Comparison of ENCODE assay signal across 9 mouse cellular contexts in the genomic region with DNA sequence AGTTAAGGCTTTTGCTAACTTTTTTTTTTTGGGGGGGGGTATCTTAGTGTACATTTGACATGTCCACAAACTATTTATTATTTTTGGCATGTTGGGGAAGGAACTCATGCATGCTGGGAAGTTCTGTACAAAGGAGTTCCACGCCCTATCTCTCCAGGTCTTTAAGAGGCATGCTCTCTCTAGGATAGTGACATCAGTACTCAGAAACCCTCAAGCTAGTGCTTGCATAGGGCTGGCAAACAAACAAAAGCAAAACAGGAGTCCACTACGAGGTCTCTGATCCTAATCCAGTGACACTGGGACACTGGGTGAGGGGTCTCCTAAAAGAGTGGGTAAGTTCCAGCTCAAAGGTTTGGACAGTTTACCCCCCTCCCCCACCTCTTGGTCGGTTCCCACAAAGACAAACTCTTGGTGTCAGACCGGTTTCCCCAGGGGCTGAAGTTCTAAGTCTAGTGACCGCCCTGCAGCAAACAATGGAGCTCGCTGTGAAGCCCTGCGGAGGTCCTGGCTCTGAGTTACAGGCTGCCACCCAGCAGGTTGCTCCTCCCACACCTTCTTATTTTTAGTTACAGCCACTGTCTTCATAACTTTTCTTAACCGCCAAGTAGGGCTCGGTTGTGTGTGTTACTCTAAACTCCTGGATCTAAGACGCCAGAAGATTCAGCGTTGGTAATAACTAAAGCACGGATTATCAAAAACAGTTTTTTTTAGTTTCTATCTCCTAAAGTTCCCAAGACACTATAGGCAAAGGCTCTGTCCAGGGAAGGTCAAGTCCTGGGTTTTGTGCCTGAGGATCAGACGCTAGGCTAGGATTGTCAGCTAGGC. TPM values are rescaled to one million over a fixed set of nuclear protein-coding genes. Genes with fewer than 3 reads are reported as not detected.
DNase-seq lines count a peak whose midpoint lies in the region; ATAC-seq lines count a peak whose summit lies in the region.
"Had no signal": no experiment of that assay in that cellular context is flagged by ENCODE, and none has a peak within 500 bp of the region (broad histone marks: within the 10 kb centered on the region; RNA-seq: fewer than 3 reads in every experiment).

No protein-coding gene starts in this region.

- peak overlapping the region; percentile 81 for H3K4me2 ChIP-seq in embryonic facial prominence, embryonic 13.5 days
- H3K4me2 ChIP-seq in heart, embryonic 12.5 days = peak overlapping the region; percentile 75
- H3K4me2 ChIP-seq in kidney, embryonic 14.5 days (replicated peaks; ENCODE audit: low read depth, low read length) = peak overlapping the region; percentile 78

- peak overlapping the region; percentile 87 for H3K9ac ChIP-seq in embryonic facial prominence, embryonic 13.5 days
- peak overlapping the region; percentile 80 for H3K9ac ChIP-seq in heart, embryonic 12.5 days
- H3K9ac ChIP-seq in kidney, embryonic 14.5 days (ENCODE audit: low read depth, low read length) = peak overlapping the region; percentile 84

- H3K27me3 ChIP-seq in embryonic facial prominence, embryonic 13.5 days = no peaks in the 10 kb centered on the region
- H3K27me3 ChIP-seq in heart, embryonic 12.5 days (replicated peaks) = no peaks in the 10 kb centered on the region
- H3K27me3 ChIP-seq in kidney, embryonic 14.5 days (ENCODE audit: control insufficient read depth, insufficient read depth, low read length) = no peaks in the 10 kb centered on the region

- peaks cover 17% of the 10 kb centered on the region for H3K4me1 ChIP-seq in embryonic facial prominence, embryonic 13.5 days
- H3K4me1 ChIP-seq in heart, embryonic 12.5 days (replicated peaks) = peaks cover 16% of the 10 kb centered on the region
- H3K4me1 ChIP-seq in kidney, embryonic 14.5 days (ENCODE audit: control insufficient read depth, insufficient read depth, low read length) = peaks cover 25% of the 10 kb centered on the region; the same call in 1 of the 2 replicates

- no peak for ATAC-seq in embryonic facial prominence, embryonic 13.5 days (ENCODE audit: insufficient number of reproducible peaks, insufficient read depth, low FRiP score, low TSS enrichment, low read depth)
- ATAC-seq in heart, embryonic 12.5 days (ENCODE audit: insufficient number of reproducible peaks, low FRiP score) = no peak
- no peak for ATAC-seq in kidney, embryonic 14.5 days (ENCODE audit: low FRiP score, low TSS enrichment)

- H3K36me3 ChIP-seq in embryonic facial prominence, embryonic 13.5 days = no peaks in the 10 kb centered on the region
- H3K36me3 ChIP-seq in heart, embryonic 12.5 days = no peaks in the 10 kb centered on the region
- H3K36me3 ChIP-seq in kidney, embryonic 14.5 days (ENCODE audit: control insufficient read depth, insufficient read depth, low read length) = no peaks in the 10 kb centered on the region

- H3K27ac ChIP-seq in embryonic facial prominence, embryonic 13.5 days = peak overlapping the region; percentile 91
- peak overlapping the region; percentile 96 for H3K27ac ChIP-seq in heart, embryonic 12.5 days (ENCODE audit: poor library complexity, severe bottlenecking)
- peak overlapping the region; percentile 97 for H3K27ac ChIP-seq in kidney, embryonic 14.5 days (ENCODE audit: low read depth, low read length)

- H3K9me3 ChIP-seq in embryonic facial prominence, embryonic 13.5 days = no peaks in the 10 kb centered on the region
- H3K9me3 ChIP-seq in heart, embryonic 12.5 days (replicated peaks) = no peaks in the 10 kb centered on the region
- no peaks in the 10 kb centered on the region for H3K9me3 ChIP-seq in kidney, embryonic 14.5 days (ENCODE audit: control insufficient read depth, low read length)

- 7% methylated on average over 13 of the region's 13 CpGs for WGBS in embryonic facial prominence, embryonic 13.5 days
- 5% methylated on average over 13 of the region's 13 CpGs for WGBS in heart, embryonic 12.5 days
- 11% methylated on average over 13 of the region's 13 CpGs for WGBS in kidney, embryonic 14.5 days

- peak; percentile 33 to 54 for DNase-seq in right cerebral cortex, postnatal 10 days (ENCODE audit: low spot score in 2 of 2)
- no peak for DNase-seq in right cerebral cortex, adult 18-20 months
- DNase-seq in lung, postnatal 10 days = peak; percentile 73
- peak; percentile 23 for DNase-seq in spleen, adult 12 weeks (ENCODE audit: low spot score)
- DNase-seq in right cerebral cortex, postnatal 14 days = no peak

- peak overlapping the region; percentile 78 for H3K4me3 ChIP-seq in embryonic facial prominence, embryonic 13.5 days
- peak overlapping the region; percentile 72 for H3K4me3 ChIP-seq in heart, embryonic 12.5 days
- peak overlapping the region; percentile 78 for H3K4me3 ChIP-seq in kidney, embryonic 14.5 days (ENCODE audit: low read length)

RNA-seq across cellular contexts. Expression of a gene that starts 1.2 kb away (rescaled TPM):
- polyA plus RNA-seq in embryonic facial prominence, embryonic 13.5 days (2015; fragmentation: Nextera tagmentation; extraction: Ambion mirVana) = 9.4 and 13.0 TPM in 2 replicates
- polyA plus RNA-seq in heart, embryonic 12.5 days (2016; fragmentation: Nextera tagmentation; extraction: Ambion mirVana) = 15.2 and 15.4 TPM in 2 replicates
- 7.4 and 18.0 TPM in 2 replicates for polyA plus RNA-seq in kidney, embryonic 14.5 days (2014; fragmentation: Nextera tagmentation; extraction: Ambion mirVana)

RNA-seq across cellular contexts. Expression of a gene that starts 33.7 kb away (rescaled TPM):
- not detected in 2 replicates for polyA plus RNA-seq in embryonic facial prominence, embryonic 13.5 days (2015; fragmentation: Nextera tagmentation; extraction: Ambion mirVana)
- polyA plus RNA-seq in heart, embryonic 12.5 days (2016; fragmentation: Nextera tagmentation; extraction: Ambion mirVana) = not detected in 2 replicates
- polyA plus RNA-seq in kidney, embryonic 14.5 days (2014; fragmentation: Nextera tagmentation; extraction: Ambion mirVana) = not detected in 2 replicates
- polyA plus RNA-seq: brain, embryonic 14.5 days had no signal

Comparison
In these comparisons a context has a peak if more than half of its experiments do, and no peak if none do; other contexts are left out.
1. DNase-seq: peak in right cerebral cortex, postnatal 10 days (2 of 2), lung, postnatal 10 days (single experiment) and spleen, adult 12 weeks (single experiment); none in right cerebral cortex, adult 18-20 months (single experiment) and right cerebral cortex, postnatal 14 days (single experiment).
2. Peak in every context shown above with its lines, with median percentiles within 50 percentile points of each other: H3K27ac ChIP-seq, H3K4me2 ChIP-seq, H3K4me3 ChIP-seq and H3K9ac ChIP-seq.